Mouse (Mus musculus) inflammation-experienced regulatory T-cells, adult 6 months (primary cell): Measurements from ENCODE around the gene Zcchc3. TPM values are rescaled to one million over a fixed set of nuclear protein-coding genes. Genes with fewer than 3 reads are reported as not detected.
"Not testable (repeated sequence)": the region's sequence is repeated elsewhere in the genome, so short reads cannot be mapped to it uniquely, and the experiment has no call there.

Source experiments
- ATAC-seq: one replicate; pipeline ENCODE4 v1.8.0; 2017
- polyA plus RNA-seq, 3 experiments: library from polyadenylated mRNA; unstranded; fragments of 100-300 nt; shearing (Covaris generic); gene quantifications; one replicate each; pipeline ENCODE4 v1.2.1; 2017

The Zcchc3 gene
- polyA plus RNA-seq: under 1 TPM; 0.34 to 0.95 (median 0.93) TPM

DNA sequence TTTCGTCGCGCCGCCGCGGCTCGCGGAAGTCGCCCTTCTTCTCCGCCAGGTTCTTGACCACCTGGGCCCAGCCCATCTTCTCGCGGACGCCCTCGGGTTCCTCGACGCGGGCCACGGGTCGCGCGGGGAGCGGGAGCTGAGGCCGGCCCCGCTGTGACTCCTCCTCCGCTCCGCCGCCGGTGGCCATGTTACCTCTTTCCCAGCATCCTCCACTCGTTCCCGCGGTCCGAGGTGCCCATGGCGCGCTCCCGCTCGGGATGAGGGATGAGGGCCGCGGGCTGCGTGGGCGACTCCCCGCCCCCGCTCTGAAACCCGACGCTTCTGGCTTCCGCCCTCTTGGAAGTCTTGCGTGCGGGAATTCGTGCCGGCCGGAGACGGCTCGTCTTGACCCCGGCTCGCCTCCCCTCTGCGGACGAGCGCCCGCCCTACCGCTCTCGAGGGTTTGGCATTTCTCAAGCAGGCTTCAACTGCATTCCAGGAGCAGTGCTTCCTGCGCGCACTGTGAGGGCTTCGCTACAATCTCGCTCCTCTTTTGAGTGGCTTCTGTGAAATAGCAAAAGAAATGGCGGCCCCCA, at the start of gene Zcchc3:
Gene Zcchc3, minus strand, starts transcription at position 437 of the 575 bp plus-strand sequence.
- ATAC-seq: peak; percentile 68

DNA sequence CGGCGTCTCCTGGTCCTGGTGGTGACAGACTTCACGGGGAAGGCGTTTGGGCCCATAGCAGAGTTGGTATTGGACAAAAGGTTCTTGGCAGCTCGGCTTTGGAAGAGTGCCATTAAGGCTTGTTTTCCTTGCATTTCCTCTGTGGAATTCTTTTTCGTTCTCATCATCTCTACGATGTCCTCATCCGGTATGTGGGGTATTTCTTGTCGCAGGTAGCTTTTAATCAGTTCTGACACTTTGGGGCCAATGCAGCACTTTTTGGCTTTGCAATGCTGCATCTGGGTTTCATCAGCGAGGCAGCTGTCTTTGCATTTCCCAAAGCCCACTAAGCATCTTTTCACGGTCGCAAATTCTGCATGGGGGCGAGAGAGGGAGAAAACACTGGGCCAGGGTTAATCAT, 44.4 kb upstream of the Zcchc3 start:
- ATAC-seq: no peak

DNA sequence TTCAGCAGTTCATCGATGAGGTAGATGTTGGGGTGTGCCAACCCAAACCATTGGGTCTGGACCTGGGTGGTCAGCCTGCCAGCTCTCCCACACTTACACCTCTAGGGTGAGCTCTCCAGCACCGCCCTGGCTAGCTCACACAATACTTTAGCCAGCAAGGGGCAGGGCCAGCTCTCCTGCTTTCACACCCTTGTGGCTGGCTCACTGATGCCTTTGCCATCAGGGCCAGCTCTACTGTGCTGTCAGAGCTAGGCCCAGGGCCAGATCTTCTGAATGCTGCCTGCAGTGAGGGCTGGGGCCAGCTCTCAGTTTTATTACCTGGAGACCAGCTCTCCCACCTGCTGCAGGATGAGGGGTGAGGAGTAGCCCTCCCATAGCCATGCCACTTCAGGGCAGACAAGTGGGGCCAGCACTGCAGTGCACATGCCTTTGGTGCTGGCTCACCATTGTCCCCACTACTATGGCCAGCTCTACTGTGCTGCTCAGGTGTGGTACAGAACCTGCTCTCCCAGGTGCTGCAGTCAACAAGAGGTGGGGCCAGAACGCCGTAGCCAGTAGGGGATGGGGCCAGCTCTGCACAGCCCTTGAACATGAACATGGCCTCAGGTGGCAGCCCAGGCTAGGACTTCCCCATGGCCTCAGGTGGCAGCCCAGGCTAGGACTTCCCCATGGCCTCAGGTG, 37.4 kb upstream of the Zcchc3 start:
- no peak for ATAC-seq

DNA sequence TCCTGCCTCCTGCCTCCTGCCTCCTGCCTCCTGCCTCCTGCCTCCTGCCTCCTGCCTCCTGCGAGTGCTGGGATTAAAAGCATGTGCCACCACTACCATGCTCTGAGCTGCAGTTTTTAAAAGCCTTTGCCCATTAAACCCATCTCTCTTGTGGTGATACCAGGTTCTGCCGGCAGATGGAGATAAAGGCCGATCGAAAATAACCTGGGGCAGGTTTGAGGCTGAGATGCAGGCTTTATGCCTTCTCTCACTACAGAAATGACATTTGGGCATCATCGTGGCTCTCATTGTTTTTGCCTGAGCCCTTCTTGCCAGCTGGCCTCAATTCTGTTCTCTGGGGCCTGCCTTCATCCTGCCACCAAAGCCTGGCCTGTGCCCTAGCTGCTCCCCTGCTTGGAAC, 35.4 kb upstream of the Zcchc3 start:
- ATAC-seq: no peak

DNA sequence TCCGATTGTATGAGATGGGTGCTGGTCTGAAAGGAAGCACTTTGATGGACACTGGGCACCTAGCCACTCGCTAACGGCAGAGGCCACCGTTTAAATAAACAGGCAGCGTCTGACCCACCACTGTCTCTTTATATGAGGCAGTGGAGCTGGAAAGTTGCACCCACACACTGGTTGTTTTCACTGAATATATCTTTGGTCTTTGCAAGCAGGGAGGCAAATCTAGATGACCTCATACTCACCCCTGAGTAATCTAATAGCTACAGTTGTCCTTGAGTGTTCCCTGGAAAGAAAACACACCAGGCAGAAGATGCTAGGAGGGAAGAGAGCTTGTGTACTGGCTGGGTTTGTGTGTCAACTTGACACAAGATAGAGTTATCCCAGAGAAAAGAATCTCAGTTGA, 32.6 kb upstream of the Zcchc3 start:
- no peak for ATAC-seq

DNA sequence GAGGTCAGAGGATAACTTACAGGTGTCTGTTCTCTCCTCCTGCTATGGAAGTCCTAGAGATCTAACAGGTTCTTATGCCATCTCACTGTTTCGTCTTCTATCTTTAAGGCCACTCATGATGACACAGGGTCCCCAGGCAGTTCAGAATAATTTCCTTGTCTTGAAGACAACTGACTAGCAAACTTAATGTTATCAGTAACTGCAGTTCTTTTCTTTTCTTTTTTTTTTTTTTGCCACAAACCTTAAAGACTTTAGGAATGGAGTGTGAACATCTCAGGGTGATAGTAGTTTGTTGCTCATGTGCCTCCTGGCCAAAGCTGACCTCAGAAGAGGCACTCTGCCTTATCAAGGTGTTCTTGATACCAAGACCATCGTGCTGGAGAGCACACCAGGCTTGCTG, 31.8 kb upstream of the Zcchc3 start:
- no peak for ATAC-seq

DNA sequence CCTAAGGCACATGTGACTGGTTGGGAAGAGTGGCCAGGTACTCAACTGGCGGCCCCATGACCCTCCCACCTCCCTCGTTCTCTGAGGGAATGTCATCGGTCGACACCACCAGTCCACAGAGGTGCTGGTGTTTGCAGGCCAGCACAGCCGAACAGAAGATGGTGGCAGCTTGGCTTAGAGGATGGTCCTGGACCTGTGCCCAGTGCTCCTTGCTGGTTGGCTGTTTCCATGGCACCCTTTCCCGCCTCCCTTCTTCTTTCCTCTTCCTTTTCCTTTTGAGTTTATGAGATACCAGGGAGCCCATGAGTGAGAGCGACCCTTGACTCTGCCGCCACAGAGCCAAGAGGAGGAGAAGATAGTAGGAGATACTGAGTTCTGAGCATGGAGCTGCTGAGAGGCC, 28.5 kb upstream of the Zcchc3 start:
- ATAC-seq: no peak

DNA sequence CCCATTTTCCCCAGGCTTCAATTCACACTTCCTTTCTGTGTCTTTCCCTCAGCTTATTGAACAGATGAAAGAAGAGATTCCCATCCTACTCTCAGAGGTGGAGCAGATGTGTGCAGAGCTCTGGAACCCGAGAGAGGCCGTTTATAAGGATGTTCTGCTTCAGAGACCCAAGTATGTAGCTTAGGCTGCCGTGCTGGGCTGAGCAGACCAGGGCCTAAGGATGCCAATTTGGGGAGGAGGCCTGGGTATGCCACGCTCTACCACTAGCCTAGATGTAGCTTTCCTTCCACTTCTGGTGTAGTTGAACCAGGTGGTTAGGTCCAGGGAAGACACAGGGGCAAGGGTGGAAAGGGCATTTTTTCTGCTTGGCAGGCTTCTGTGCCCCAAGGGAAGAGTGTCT, 27.5 kb upstream of the Zcchc3 start:
- ATAC-seq: no peak

DNA sequence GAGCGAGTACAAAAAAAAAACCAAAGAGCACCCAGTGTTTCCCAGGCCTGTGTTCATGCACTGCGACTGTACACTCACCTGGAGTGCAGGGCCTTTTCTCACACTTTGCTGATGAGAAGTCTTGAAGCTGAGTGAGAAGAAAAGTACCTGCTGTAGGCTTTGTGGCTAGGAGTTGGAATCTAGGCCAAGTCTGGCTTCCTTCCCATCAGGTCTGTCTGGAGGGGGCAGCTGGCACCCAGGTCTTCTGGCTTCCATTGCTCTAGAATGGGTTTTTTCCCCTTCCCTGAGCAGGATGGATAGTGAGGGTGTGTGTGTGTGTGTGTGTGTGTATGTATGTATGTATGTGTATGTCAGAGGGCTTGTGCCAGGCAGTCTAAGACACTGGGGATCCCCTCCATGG, 25.0 kb upstream of the Zcchc3 start:
- no peak for ATAC-seq

DNA sequence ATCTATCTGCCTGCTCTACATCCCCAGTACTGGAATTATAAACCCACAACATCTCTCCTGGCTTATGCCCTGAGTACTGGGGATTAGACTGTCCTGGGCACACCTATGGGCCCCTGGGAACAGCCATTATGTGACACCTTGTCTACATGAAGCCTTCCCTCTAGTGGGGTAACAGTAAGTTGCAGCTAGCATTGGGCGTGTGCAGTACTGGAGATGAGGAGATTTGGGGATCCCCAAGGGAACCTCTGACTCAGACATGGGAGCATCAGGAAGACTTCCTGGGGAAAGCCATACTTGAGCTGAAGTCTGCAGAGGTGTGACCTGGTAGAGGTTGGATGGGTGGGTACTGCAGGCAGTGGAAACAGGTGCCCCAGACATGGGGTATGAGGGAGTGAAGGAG, 24.1 kb upstream of the Zcchc3 start:
- no peak for ATAC-seq

DNA sequence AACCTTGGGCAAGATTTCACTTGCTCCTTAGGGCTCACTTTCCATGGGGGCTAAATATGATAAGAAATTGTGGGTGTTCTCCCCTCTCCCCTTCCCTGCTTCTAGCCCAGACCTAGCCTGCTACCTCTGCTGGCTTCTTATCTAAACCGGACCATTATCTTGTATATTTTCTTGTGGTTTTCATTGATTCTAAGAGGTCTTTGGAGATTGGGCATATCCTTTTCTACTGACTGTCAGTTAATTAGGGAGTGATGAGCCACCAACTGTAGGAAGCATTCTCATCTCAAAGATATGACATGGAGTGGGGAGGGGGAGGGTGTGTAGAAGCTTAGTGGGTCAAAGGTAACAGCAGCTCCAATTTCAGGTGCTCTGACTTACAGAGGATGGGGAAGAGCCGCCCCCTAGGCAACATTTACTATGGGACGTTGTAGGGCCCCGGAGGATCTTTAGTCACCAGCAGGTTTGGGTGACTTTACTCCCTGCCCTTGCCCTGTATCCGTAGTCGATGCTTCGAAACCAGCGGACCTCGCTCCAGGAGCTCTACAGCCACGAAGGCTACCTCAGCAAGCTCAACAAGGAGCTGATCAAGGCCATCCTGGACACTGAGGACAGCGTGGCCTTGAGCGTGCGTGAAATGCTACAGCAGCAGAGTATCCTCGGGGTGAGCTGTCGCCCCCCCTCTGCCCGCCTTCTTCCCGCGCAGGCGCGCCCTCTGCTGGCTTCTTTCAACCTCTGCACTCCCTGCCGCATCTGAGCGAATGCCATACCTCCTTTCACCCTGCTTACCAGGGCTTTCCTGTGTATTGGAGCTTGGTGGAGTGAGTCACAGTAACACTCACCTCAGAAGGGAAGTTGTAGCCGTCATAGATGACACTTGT, 22.4 kb upstream of the Zcchc3 start:
- ATAC-seq: peak; percentile 89

DNA sequence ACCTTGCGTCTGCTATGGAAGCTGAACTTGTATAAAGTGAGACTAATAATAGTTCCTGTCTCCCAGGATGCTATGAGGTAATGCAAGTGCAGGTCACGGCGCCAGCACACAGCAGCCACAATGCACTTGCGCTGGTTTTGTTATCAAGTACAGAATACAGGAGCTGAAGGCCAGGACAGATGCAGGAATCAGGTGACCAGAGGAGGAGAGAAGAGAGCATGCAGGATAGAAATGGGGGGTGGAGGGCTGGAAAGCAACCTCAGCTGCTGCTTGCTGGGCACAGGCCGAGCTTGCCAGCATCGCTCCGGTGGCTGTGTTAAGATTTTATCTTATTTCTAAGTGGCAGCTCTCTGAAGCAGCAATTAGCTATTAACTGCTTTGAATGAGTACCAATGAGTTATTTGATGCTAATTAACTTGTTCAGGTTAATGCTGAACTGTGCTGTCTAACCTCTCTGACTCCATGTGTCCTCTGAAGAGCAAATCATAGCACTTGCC, 21.6 kb upstream of the Zcchc3 start:
- ATAC-seq: no peak

DNA sequence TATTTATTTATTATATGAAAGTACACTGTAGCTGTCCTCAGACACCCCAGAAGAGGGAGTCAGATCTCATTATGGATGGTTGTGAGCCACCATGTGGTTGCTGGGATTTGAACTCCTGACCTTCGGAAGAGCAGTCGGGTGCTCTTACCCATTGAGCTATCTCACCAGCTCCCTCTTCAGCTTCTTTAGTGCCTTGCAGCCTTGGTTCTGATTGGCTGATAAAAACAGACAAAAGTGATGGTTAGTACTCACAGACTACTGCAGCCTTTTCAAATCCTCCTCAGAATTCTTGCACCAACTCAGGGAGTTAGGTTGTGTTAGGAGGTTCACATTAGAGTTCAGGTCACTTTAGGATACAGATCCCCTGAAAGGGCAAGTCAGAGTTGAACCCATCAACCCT, 13.7 kb upstream of the Zcchc3 start:
- ATAC-seq: not testable (repeated sequence)

DNA sequence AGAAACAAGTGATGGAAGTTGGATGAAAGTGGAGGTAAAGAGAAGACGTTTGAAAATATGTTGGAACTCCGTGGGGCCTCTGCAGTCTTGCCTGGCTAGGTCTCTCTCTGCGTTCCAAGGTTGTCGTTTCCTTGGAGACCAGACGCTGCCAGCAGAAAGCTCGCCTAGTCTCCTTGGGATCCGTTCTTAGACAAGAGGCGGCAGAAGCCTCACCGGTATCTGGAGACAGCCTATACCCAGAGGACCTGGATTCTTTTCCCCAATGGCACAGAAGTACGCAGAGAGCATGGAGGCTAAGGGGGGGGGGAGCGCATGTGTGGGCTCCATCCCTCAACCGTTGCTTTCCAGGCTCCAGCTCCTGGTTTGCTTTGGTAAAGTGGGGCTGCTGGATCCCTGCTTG, 12.7 kb upstream of the Zcchc3 start:
- ATAC-seq: no peak

DNA sequence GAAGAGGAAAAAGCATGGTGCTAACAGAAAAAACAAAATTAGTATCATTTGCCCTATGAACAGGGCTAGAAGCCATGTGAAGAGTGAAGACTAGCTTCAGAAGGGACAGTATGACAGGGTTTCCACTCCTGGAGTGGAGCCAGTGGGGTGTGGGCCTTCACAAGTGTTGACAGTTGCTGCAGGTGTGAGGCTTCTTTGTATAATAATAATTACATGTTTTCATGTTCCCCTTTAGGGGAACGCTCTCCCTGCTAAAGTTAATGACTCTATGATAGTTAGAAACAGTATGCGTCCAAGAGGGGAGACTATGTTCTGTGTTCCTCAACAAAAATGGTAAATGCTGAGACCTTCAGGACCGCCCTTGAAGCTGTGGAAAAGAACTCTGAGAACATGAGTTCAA, 959 bp upstream of the Zcchc3 start:
- ATAC-seq: no peak

DNA sequence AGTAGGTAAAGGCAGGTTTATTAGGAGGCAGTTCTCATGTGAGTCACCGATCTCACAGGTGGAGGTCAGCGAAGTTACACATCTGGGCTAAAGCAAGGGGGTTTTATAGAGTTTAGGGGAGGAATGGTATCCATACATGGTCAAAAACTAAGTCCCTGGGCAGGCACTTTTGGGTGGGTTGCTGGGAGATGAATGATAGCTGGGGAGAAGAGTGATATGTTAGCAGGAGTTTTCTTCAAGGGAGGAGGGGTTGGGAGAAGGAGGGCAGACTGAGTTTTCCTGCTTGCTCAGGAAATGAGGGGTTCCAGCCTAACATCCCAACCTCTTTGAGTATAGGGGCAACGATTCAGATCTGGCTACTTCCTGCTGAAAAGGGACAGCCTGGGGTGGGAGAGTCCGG, 460 bp upstream of the Zcchc3 start, which contains the start of gene 6820408C15Rik:
Gene 6820408C15Rik, plus strand, starts transcription at position 301 of the 400 bp plus-strand sequence.
- ATAC-seq: no peak

DNA sequence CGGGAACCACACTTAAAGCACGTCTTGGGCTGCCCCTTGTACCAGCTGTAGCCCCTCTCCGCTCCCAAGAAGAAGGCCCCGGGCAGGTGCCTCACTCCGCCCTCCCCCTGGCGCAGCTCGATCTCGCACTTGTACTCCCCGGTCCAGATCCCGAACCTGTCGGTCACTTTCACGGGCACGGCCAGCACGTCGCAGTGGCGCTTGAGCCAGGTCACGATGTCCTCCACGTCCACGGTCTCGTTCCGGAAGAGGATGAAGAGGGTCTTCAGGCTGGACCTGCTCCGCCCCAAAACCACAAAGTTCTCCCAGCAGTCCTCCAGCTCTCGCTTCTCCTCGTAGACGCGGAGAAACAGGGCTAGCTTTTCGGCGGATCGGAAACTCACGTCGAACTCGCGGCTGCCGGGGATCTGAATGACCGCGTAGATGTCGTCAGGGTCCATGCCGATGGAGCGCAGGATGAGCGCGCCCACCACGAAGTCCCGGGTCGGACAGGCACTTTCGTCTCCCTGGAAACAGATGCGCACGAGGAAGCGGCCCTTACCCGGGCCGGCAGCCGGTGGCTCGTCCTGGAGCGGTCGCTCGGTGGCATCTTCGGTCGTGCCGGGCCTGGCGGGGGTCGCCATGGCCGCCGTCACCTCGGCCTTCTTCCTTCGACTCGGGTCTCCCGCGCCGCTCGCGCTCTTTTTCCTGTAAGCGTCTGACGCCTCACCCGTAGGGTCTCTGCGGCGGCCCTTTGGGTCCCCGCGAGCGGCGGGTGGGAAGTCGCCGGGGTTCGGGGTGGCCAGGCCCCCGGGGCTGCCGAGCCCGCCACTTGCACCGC, 852 bp downstream of the Zcchc3 start:
- peak; percentile 42 for ATAC-seq

DNA sequence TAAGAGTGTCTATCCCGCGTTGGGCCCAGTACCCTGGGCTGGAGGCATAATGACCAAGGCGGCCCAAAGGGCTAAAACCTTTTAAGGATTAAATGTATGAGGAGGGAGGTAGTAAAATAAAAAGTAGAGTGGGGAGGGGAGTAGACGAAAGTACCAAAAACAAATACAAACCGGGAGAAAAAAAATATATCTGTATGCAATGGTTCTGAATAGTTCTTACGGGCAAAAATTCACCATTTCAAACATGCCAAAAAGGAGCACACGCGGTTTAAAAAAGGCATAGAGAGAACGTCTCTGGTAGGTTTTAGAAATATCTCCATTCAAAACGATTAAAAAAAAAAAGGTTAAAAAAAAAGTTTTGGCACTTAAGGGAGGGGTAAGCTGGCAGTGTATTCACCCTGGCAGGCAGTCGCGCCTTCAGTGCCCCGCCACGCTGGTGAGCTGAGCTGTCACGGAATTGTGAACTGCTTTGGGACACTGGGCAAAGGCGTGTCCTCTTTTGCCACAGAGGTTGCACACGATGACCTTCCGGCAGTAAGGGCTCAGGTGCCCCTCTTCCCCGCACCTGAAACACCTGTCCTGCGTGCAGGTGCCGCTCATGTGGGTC, 1.6 kb downstream of the Zcchc3 start:
- ATAC-seq: no peak

DNA sequence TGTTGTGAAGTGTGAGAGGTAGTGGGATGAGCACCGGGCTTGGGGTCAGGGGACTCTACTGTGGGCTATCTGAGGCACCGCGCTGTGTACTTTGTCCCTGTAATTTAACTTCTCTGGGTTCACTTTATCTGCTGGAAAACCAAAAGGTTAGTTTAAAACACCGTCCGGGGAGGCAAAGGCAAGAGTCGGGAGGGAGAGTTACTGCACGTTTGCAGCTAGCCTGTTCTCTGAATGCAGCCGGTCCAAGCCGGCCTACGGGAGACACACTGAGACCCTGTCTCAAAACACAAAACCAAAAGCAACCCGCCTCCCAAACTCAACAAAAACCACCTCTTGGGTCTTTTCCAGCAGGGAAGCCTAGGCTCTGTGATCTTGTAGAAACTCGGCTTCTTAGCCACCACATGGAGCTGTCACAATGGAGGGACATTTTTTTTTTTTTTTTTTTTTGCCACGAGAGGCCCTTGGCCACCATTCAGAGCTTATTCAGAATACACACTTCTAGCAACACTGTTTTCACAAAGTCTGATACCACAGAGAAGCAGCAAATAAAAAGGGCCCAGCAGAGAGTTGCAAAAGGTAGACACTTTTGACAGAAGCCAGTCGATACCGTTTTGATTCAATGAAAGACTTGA, 2.2 kb downstream of the Zcchc3 start:
- no peak for ATAC-seq

DNA sequence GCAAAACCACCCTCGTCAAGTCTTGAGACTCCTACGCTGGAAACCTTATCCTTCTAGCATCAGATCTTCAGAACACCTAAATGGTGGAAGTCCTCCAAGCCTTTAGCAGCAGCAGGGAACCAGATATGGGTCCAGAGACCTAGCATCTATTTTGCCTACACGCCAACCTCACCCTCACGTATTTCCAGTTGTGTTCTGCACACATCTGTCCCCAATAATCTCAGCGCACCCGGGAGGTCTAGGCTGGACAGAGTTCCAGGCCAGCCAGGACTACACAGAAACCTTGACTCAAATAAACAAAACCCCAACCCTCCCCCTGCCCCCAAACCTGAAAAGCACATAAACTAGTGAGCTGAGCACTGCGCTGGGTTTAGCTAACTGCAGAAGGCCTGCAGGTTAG, 3.4 kb downstream of the Zcchc3 start:
- ATAC-seq: no peak

DNA sequence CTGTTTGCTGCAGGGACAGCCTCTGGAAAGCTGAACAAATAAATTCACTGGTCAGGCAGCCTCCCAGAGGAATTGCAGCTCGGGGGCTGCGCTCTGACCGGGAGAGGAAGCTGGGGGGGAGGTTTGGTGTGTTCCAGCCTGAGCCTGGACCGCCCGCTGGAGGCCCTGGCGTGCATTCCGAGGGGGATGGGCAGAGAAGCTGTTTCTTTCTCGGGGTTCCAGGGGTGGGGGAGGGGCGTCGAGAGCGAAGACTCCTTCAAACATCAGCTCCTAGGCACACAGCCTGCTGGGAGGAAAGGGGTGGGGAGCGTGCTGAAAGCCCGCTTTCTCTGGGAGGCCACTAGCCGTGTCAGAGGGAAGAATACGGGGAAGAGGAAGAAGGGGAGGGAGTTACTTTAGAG, 3.9 kb downstream of the Zcchc3 start:
- no peak for ATAC-seq

DNA sequence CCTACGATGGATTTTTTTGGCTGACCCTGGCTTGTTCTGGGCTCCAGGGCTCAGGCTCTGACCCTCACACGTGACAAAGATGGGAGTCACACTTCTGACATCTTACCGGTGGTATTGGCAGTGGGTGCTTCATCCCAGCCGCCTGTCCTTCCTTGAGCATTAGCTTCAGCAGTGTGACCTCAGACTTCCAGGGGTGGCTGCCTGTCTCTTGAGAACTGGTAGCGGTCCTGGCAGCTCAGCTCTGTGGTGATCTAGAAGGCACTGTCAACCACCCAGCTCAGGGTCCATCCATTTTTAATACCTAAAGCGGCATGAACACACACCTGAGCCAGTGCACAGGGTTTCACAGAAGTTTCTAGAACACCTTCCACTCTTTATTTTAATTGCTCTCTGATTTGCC, 5.0 kb downstream of the Zcchc3 start:
- ATAC-seq: no peak
